Mouse (Mus musculus): ENCODE measurements around the gene Tkt. TPM values are rescaled to one million over a fixed set of nuclear protein-coding genes. Genes with fewer than 3 reads are reported as not detected.

Gene Tkt
- polyA plus RNA-seq, 1 experiment = 53.0 TPM

DNA sequence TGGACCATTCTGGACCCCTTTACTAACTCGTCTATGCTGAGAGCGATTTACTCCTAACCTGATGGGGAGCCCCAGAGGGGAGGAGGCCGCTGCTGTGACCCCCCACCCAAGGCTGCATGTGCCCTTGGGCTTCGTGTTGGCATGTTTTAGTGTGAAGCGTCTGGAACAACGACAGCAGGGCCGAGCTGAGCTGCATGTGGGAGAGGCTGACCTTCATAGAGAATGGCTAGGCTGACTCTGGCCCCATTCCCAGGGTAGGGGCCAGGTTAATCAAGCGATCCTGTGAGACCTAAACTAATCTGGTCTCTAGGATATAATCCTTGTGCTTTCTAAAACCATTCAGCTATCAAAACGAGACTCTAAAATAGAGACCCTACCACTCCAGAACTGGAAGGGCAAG, 9.6 kb downstream of the Tkt start:
- Histone ChIP-seq H3ac (ENCODE audit: control insufficient read depth, insufficient read length) (no peak overlapping the region), H3K36me3 (ENCODE audit: control insufficient read depth, insufficient read depth) (no peaks in the 10 kb centered on the region), H3K4me3 (no peak overlapping the region), H3K27me3 (ENCODE audit: control insufficient read depth, insufficient read depth, insufficient read length) (no peaks in the 10 kb centered on the region), H3K79me2 (ENCODE audit: control insufficient read depth, insufficient read depth) (peaks cover 43% of the 10 kb centered on the region), H3K4me2 (ENCODE audit: low read depth) (no peak overlapping the region)
- no peak for TF ChIP-seq E2F4 (IDR thresholded peaks at IDR 0.05; ENCODE audit: insufficient read depth)
- TF ChIP-seq MYOG (IDR thresholded peaks at IDR 0.05; ENCODE audit: control insufficient read depth in 1 of 3, insufficient read depth in 1 of 3, insufficient read length in 2 of 3, low read depth in 2 of 3) = no peak
- no peak for TF ChIP-seq TCF3 (IDR thresholded peaks at IDR 0.05; ENCODE audit: insufficient read length, low read depth)
- no peak for TF ChIP-seq REST (IDR thresholded peaks at IDR 0.05; ENCODE audit: insufficient read depth, insufficient read length)
- TF ChIP-seq POLR2A (IDR thresholded peaks at IDR 0.05; ENCODE audit: insufficient read length, low read depth) = no peak
- TF ChIP-seq USF1 (IDR thresholded peaks at IDR 0.05; ENCODE audit: low read depth) = no peak
- TF ChIP-seq MYOD1 (IDR thresholded peaks at IDR 0.05; ENCODE audit: control insufficient read depth in 1 of 3, insufficient read length in 2 of 3, low read depth in 2 of 3) = no peak
- no peak for TF ChIP-seq POLR2AphosphoS2 (IDR thresholded peaks at IDR 0.05; ENCODE audit: insufficient read length, low read depth)
- no peak for TF ChIP-seq TCF12 (IDR thresholded peaks at IDR 0.05; ENCODE audit: insufficient read depth, poor library complexity, severe bottlenecking)

DNA sequence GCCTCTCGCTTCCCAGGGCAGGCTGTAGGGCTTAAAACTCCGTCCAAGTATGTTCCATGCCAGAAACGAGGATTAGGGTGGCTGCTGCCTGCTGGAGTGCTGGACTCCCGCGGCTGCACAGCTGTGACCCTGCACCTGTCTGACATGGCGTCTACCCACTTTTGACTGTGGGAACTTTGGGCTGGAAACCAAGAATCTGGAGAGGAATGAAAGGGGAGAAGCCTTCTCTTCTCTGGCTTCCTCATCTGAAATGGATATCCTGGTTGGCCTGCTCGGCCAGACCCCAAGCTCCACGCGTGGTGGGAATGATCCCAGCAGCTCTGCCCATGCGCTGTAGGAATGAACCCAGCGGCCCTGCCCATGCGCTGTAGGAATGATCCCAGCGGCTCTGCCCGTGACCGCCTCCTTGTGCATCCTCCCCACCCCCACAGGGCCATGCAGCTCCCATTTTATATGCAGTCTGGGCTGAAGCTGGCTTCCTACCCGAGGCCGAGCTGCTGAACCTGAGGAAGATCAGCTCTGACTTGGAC, 11.2 kb downstream of the Tkt start:
- TF ChIP-seq POLR2A (IDR thresholded peaks at IDR 0.05; ENCODE audit: insufficient read length, low read depth) = no peak
- TF ChIP-seq E2F4 (IDR thresholded peaks at IDR 0.05; ENCODE audit: insufficient read depth) = no peak
- TF ChIP-seq SRF (IDR thresholded peaks at IDR 0.05; ENCODE audit: control insufficient read depth, insufficient read length, low read depth) = no peak
- peak in 2 of 3 experiments; percentile 97 to 98 for TF ChIP-seq MYOD1 (IDR thresholded peaks at IDR 0.05; ENCODE audit: control insufficient read depth in 1 of 3, insufficient read length in 2 of 3, low read depth in 2 of 3)
- no peak for TF ChIP-seq MAX (IDR thresholded peaks at IDR 0.05; ENCODE audit: low read depth)
- TF ChIP-seq TCF12 (IDR thresholded peaks at IDR 0.05; ENCODE audit: insufficient read depth, poor library complexity, severe bottlenecking) = peak; percentile 86
- TF ChIP-seq USF1 (IDR thresholded peaks at IDR 0.05; ENCODE audit: low read depth) = no peak
- peak; percentile 94 to 98 (median 97) for TF ChIP-seq MYOG (IDR thresholded peaks at IDR 0.05; ENCODE audit: control insufficient read depth in 1 of 3, insufficient read depth in 1 of 3, insufficient read length in 2 of 3, low read depth in 2 of 3)
- TF ChIP-seq POLR2AphosphoS2 (IDR thresholded peaks at IDR 0.05; ENCODE audit: insufficient read length, low read depth) = no peak
- no peak for TF ChIP-seq REST (IDR thresholded peaks at IDR 0.05; ENCODE audit: insufficient read depth, insufficient read length)
- peak; percentile 96 for TF ChIP-seq TCF3 (IDR thresholded peaks at IDR 0.05; ENCODE audit: insufficient read length, low read depth)
- no peak for TF ChIP-seq CEBPB (IDR thresholded peaks at IDR 0.05; ENCODE audit: insufficient read depth, poor library complexity, severe bottlenecking)
- H3K36me3 ChIP-seq (ENCODE audit: control insufficient read depth, insufficient read depth) = no peaks in the 10 kb centered on the region

DNA sequence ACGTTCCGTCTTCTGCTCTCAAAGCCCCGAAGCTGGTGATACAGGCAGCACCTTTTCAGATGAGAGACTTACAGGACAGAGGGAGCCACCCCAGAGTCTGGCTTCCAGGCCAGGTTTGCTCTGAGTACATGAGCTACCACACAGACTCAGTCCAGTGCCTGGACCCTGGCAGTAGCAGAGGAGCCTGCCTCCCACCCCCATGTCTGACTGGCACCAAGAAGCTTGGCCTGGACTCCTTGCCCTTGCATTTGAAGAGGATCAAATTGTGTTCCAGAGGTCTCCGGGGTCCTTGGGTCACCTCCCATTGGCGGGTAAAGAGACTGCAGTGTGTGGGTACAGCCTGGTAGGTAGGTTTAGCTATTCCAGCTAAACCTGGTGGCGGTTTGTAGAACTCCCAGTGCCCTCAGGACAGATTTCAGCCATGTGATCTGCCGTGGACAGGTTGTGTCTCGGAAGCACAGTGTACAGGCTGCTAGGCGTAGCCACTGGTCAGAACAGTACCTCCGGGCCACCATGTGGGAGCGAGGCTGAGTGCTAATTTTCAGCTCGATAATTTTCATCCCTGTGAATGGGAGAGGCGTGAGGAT, 12.7 kb downstream of the Tkt start:
- peaks cover 11% of the 10 kb centered on the region for H3K79me2 ChIP-seq (ENCODE audit: control insufficient read depth, insufficient read depth)
- TF ChIP-seq MYOD1 (IDR thresholded peaks at IDR 0.05; ENCODE audit: control insufficient read depth in 1 of 3, insufficient read length in 2 of 3, low read depth in 2 of 3) (no peak), E2F4 (IDR thresholded peaks at IDR 0.05; ENCODE audit: insufficient read depth) (no peak), POLR2A (IDR thresholded peaks at IDR 0.05; ENCODE audit: insufficient read length, low read depth) (no peak), POLR2AphosphoS2 (IDR thresholded peaks at IDR 0.05; ENCODE audit: insufficient read length, low read depth) (no peak), CEBPB (IDR thresholded peaks at IDR 0.05; ENCODE audit: insufficient read depth, poor library complexity, severe bottlenecking) (no peak), SRF (IDR thresholded peaks at IDR 0.05; ENCODE audit: control insufficient read depth, insufficient read length, low read depth) (no peak), TCF3 (IDR thresholded peaks at IDR 0.05; ENCODE audit: insufficient read length, low read depth) (no peak), USF1 (IDR thresholded peaks at IDR 0.05; ENCODE audit: low read depth) (no peak), TCF12 (IDR thresholded peaks at IDR 0.05; ENCODE audit: insufficient read depth, poor library complexity, severe bottlenecking) (no peak), MAX (IDR thresholded peaks at IDR 0.05; ENCODE audit: low read depth) (no peak), MYOG (IDR thresholded peaks at IDR 0.05; ENCODE audit: control insufficient read depth in 1 of 3, insufficient read depth in 1 of 3, insufficient read length in 2 of 3, low read depth in 2 of 3) (no peak), REST (IDR thresholded peaks at IDR 0.05; ENCODE audit: insufficient read depth, insufficient read length) (no peak)
- H3ac ChIP-seq (ENCODE audit: control insufficient read depth, insufficient read length) = no peak overlapping the region
- no peak overlapping the region for H3K4me3 ChIP-seq
- no peaks in the 10 kb centered on the region for H3K27me3 ChIP-seq (ENCODE audit: control insufficient read depth, insufficient read depth, insufficient read length)
- peaks cover 8% of the 10 kb centered on the region for H3K36me3 ChIP-seq (ENCODE audit: control insufficient read depth, insufficient read depth)
- no peak overlapping the region for H3K4me2 ChIP-seq (ENCODE audit: low read depth)

More for the DNA sequence above, 11.2 kb downstream of the Tkt start:
- no peaks in the 10 kb centered on the region for H3K27me3 ChIP-seq (ENCODE audit: control insufficient read depth, insufficient read depth, insufficient read length)
- no peak overlapping the region for H3K4me2 ChIP-seq (ENCODE audit: low read depth)
- peaks cover 26% of the 10 kb centered on the region for H3K79me2 ChIP-seq (ENCODE audit: control insufficient read depth, insufficient read depth)
- H3ac ChIP-seq (ENCODE audit: control insufficient read depth, insufficient read length) = no peak overlapping the region
- H3K4me3 ChIP-seq = no peak overlapping the region

DNA sequence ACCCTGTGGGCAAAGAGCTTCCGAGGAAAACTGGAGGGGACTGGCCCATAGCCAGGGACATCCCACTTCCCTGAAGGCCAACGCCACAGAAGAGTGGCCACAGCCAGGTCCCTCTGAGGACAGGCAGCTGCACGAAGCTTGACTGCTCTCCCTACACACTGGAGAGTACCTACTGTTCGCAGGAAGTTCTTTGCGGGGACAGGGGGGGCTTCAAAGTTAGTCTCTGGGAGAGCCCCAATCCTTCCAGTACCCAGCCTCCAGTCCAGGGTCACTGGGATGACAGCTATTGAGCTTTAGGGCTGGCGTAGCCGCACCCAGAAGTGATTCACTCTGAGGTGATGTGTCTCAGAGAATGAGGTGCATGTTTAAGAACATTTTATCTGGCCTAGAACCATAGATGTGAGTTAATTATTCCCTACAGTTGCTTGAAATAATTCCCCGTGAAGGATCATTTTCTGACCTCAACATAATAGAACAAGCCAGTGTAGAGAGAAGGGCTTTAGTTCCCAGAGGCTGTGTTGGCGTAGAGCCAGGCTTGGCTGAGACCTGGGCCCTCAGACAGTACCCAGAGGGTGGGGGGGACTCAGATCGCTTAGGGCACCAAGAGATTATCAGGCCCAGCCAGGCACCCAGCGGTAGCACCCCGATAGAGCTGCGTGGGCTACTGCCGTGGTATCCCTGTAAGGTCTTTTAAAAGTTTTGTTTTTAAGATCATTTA, 13.5 kb downstream of the Tkt start:
- H3K36me3 ChIP-seq (ENCODE audit: control insufficient read depth, insufficient read depth) = peaks cover 13% of the 10 kb centered on the region

More for the DNA sequence above, 13.5 kb downstream of the Tkt start:
- H3K79me2 ChIP-seq (ENCODE audit: control insufficient read depth, insufficient read depth) = peaks cover 4% of the 10 kb centered on the region
- H3ac ChIP-seq (ENCODE audit: control insufficient read depth, insufficient read length) = no peak overlapping the region
- no peak overlapping the region for H3K4me2 ChIP-seq (ENCODE audit: low read depth)
- no peak overlapping the region for H3K4me3 ChIP-seq
- no peaks in the 10 kb centered on the region for H3K27me3 ChIP-seq (ENCODE audit: control insufficient read depth, insufficient read depth, insufficient read length)
- TF ChIP-seq CEBPB (IDR thresholded peaks at IDR 0.05; ENCODE audit: insufficient read depth, poor library complexity, severe bottlenecking) = no peak
- no peak for TF ChIP-seq TCF12 (IDR thresholded peaks at IDR 0.05; ENCODE audit: insufficient read depth, poor library complexity, severe bottlenecking)
- no peak for TF ChIP-seq USF1 (IDR thresholded peaks at IDR 0.05; ENCODE audit: low read depth)
- TF ChIP-seq MYOD1 (IDR thresholded peaks at IDR 0.05; ENCODE audit: control insufficient read depth in 1 of 3, insufficient read length in 2 of 3, low read depth in 2 of 3) = no peak
- TF ChIP-seq REST (IDR thresholded peaks at IDR 0.05; ENCODE audit: insufficient read depth, insufficient read length) = no peak
- TF ChIP-seq POLR2AphosphoS2 (IDR thresholded peaks at IDR 0.05; ENCODE audit: insufficient read length, low read depth) = no peak
- no peak for TF ChIP-seq TCF3 (IDR thresholded peaks at IDR 0.05; ENCODE audit: insufficient read length, low read depth)
- no peak for TF ChIP-seq MYOG (IDR thresholded peaks at IDR 0.05; ENCODE audit: control insufficient read depth in 1 of 3, insufficient read depth in 1 of 3, insufficient read length in 2 of 3, low read depth in 2 of 3)
- no peak for TF ChIP-seq MAX (IDR thresholded peaks at IDR 0.05; ENCODE audit: low read depth)
- no peak for TF ChIP-seq E2F4 (IDR thresholded peaks at IDR 0.05; ENCODE audit: insufficient read depth)
- no peak for TF ChIP-seq SRF (IDR thresholded peaks at IDR 0.05; ENCODE audit: control insufficient read depth, insufficient read length, low read depth)
- TF ChIP-seq POLR2A (IDR thresholded peaks at IDR 0.05; ENCODE audit: insufficient read length, low read depth) = no peak
